In the genomic region with DNA sequence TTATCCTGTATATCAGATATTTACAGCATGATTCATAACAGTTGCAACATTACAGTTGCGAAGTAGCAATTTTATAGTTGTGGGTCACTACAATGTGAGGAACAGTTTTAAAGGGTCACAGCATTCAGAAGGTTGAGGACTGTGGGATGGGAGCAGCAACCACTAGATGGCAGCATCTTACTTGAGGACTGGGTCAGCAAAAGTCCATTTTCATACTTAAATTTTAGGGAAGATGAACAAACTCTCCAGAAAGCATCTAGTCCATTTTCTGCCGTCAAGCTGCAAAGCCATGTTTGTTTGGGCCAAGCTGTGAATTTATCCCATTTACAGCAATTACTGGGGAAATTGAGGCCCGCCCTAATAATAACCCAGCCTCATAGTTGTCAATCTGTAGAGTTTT, we compare ENCODE assay signal across 9 mouse cellular contexts. TPM values are rescaled to one million over a fixed set of nuclear protein-coding genes. Genes with fewer than 3 reads are reported as not detected.
DNase-seq lines count a peak whose midpoint lies in the region; ATAC-seq and TF ChIP-seq lines count a peak whose summit lies in the region.
"Had no signal": no experiment of that assay in that cellular context is flagged by ENCODE, and none has a peak within 500 bp of the region (broad histone marks: within the 10 kb centered on the region; RNA-seq: fewer than 3 reads in every experiment).

No protein-coding gene starts in this region.

- no peak for ATAC-seq in neural tube, embryonic 11.5 days (ENCODE audit: insufficient read depth, low FRiP score, low TSS enrichment)
- no peak for ATAC-seq in heart, postnatal 0 days (ENCODE audit: insufficient read depth, low read depth)

- DNase-seq in adrenal gland, adult 18-20 months (ENCODE audit: low spot score in 2 of 2) = peak; percentile 42 to 60
- no peak for DNase-seq in adrenal gland, adult 8-10 months
- peak; percentile 28 for DNase-seq in neural tube, embryonic 11.5 days (ENCODE audit: low spot score)
- no peak for DNase-seq in neural tube, embryonic 10.5 days (ENCODE audit: extremely low spot score, low spot score)
- DNase-seq in cerebellum, adult 18-20 months = peak; percentile 53 to 55
- DNase-seq in heart, postnatal 0 days (ENCODE audit: low spot score) = no peak
- peak; percentile 46 to 73 for DNase-seq in left cerebral cortex, postnatal 14 days (ENCODE audit: low spot score in 2 of 2)
- DNase-seq in right cerebral cortex, adult 2 months (ENCODE audit: low spot score in 2 of 2) = peak; percentile 59 to 69

- no peaks in the 10 kb centered on the region for H3K4me1 ChIP-seq in neural tube, embryonic 11.5 days (ENCODE audit: control insufficient read depth, insufficient read depth, low read length)
- no peaks in the 10 kb centered on the region for H3K4me1 ChIP-seq in heart, postnatal 0 days (ENCODE audit: control insufficient read depth, insufficient read depth)
- H3K4me1 ChIP-seq: hindbrain, embryonic 15.5 days had no signal

- H3K9me3 ChIP-seq in neural tube, embryonic 11.5 days (ENCODE audit: control insufficient read depth, low read length) = no peaks in the 10 kb centered on the region
- no peaks in the 10 kb centered on the region for H3K9me3 ChIP-seq in heart, postnatal 0 days (replicated peaks; ENCODE audit: control insufficient read depth, low read length)
- H3K9me3 ChIP-seq: hindbrain, embryonic 15.5 days had no signal

- H3K27me3 ChIP-seq in neural tube, embryonic 11.5 days (ENCODE audit: control insufficient read depth, insufficient read depth, low read length) = no peaks in the 10 kb centered on the region
- H3K27me3 ChIP-seq in heart, postnatal 0 days (ENCODE audit: control insufficient read depth, insufficient read depth, low read length) = no peaks in the 10 kb centered on the region
- H3K27me3 ChIP-seq: hindbrain, embryonic 15.5 days had no signal

- H3K4me3 ChIP-seq in neural tube, embryonic 11.5 days (ENCODE audit: low read depth, low read length) = no peak overlapping the region
- no peak overlapping the region for H3K4me3 ChIP-seq in heart, postnatal 0 days (ENCODE audit: low read depth, low read length)
- H3K4me3 ChIP-seq: hindbrain, embryonic 15.5 days had no signal

- H3K36me3 ChIP-seq in neural tube, embryonic 11.5 days (ENCODE audit: control insufficient read depth, insufficient read depth, low read length) = no peaks in the 10 kb centered on the region
- H3K36me3 ChIP-seq in heart, postnatal 0 days (replicated peaks; ENCODE audit: control insufficient read depth, insufficient read depth, low read length) = no peaks in the 10 kb centered on the region
- H3K36me3 ChIP-seq: hindbrain, embryonic 15.5 days had no signal

- no peak overlapping the region for H3K9ac ChIP-seq in neural tube, embryonic 11.5 days (ENCODE audit: low read length)
- no peak overlapping the region for H3K9ac ChIP-seq in heart, postnatal 0 days (replicated peaks; ENCODE audit: low read depth, low read length)
- H3K9ac ChIP-seq: hindbrain, embryonic 15.5 days had no signal

- TF ChIP-seq CTCF in heart, postnatal 0 days (IDR thresholded peaks at IDR 0.05; ENCODE audit: low read depth) = peak; percentile 68

- H3K4me2 ChIP-seq in neural tube, embryonic 11.5 days (ENCODE audit: low read depth) = no peak overlapping the region
- H3K4me2 ChIP-seq in heart, postnatal 0 days (ENCODE audit: low read depth, low read length) = no peak overlapping the region
- H3K4me2 ChIP-seq: hindbrain, embryonic 15.5 days had no signal

- TF ChIP-seq EP300 in heart, postnatal 0 days (IDR thresholded peaks at IDR 0.05; ENCODE audit: low read depth) = no peak

- intact Hi-C loops in left cerebral cortex, postnatal 14 days (cut with DNase I) = no loop called here

- WGBS in neural tube, embryonic 11.5 days = 56% methylated on average over 3 of the region's 3 CpGs
- WGBS in heart, postnatal 0 days = 52% methylated on average over 3 of the region's 3 CpGs

- no peak overlapping the region for H3K27ac ChIP-seq in neural tube, embryonic 11.5 days (ENCODE audit: low read depth, low read length)
- no peak overlapping the region for H3K27ac ChIP-seq in heart, postnatal 0 days (ENCODE audit: low read depth)
- H3K27ac ChIP-seq: hindbrain, embryonic 15.5 days had no signal

RNA-seq across cellular contexts. Expression of a gene that starts 55.9 kb away (rescaled TPM):
- 10 to 100 TPM; 17.0 to 18.1 TPM for total RNA-seq in adrenal gland, adult 18-20 months (2021)
- total RNA-seq in adrenal gland, adult 8-10 months (2022) = 10 to 100 TPM; 20.7 to 34.0 (median 22.7) TPM
- polyA plus RNA-seq in neural tube, embryonic 11.5 days (2014; fragmentation: Nextera tagmentation; extraction: Ambion mirVana) = 56.1 and 59.1 TPM in 2 replicates
- total RNA-seq in heart, postnatal 0 days (2014; rRNA removed; ENCODE audit: low replicate concordance) = 7.6 and 11.9 TPM in 2 replicates
- 8.4 and 8.8 TPM in 2 replicates for polyA plus RNA-seq in heart, postnatal 0 days (2015; fragmentation: Nextera tagmentation; extraction: Ambion mirVana)
- 10 to 100 TPM; 32.3 to 32.5 TPM for total RNA-seq in left cerebral cortex, postnatal 14 days (2021)

RNA-seq across cellular contexts. Expression of a gene that starts 58.6 kb away (rescaled TPM):
- total RNA-seq in adrenal gland, adult 18-20 months (2021) = 1 to 10 TPM; 1.3 to 3.4 TPM
- total RNA-seq in adrenal gland, adult 8-10 months (2022) = 1 to 10 TPM; 2.1 to 4.3 (median 4.1) TPM
- 0.58 and 0.66 TPM in 2 replicates for polyA plus RNA-seq in neural tube, embryonic 11.5 days (2014; fragmentation: Nextera tagmentation; extraction: Ambion mirVana)
- total RNA-seq in heart, postnatal 0 days (2014; rRNA removed; ENCODE audit: low replicate concordance) = 0.85 and 1.7 TPM in 2 replicates
- 0.86 and 1.0 TPM in 2 replicates for polyA plus RNA-seq in heart, postnatal 0 days (2015; fragmentation: Nextera tagmentation; extraction: Ambion mirVana)
- 1 to 10 TPM; 2.0 to 2.3 TPM for total RNA-seq in left cerebral cortex, postnatal 14 days (2021)

Comparison
In these comparisons a context has a peak if more than half of its experiments do, and no peak if none do; other contexts are left out.
1. DNase-seq: peak in adrenal gland, adult 18-20 months (2 of 2), neural tube, embryonic 11.5 days (single experiment), cerebellum, adult 18-20 months (2 of 2), left cerebral cortex, postnatal 14 days (2 of 2) and right cerebral cortex, adult 2 months (2 of 2); none in adrenal gland, adult 8-10 months (single experiment), neural tube, embryonic 10.5 days (single experiment) and heart, postnatal 0 days (single experiment).